Mouse (Mus musculus) MEL (cell line): ENCODE measurements at regions not wholly inside any gene's neighbourhood (a gene's known extent, or its start where the extent isn't known, plus 50 kb on each side); places are given as distances from the start of the nearest gene placed in this dataset.

Experiments
- CTCF ChIP-seq, 3 experiments: IDR thresholded peaks in 2 of 3; conservative IDR thresholded peaks in 1 of 3; 2 replicates each; pipeline ENCODE4 v1.5.1; 2011 to 2012; ENCODE audit warnings: low read length in 3 of 3, low read depth in 2 of 3, mild to moderate bottlenecking in 2 of 3, improper control_type of control experiment in 1 of 3, inconsistent platforms in 1 of 3, mixed read lengths in 1 of 3, moderate library complexity in 1 of 3; ENCODE audit not compliant: control insufficient read depth in 1 of 3, insufficient read depth in 1 of 3, poor library complexity in 1 of 3, severe bottlenecking in 1 of 3
- EP300 ChIP-seq, 2 experiments: IDR thresholded peaks; 2 replicates each; pipeline ENCODE4 v1.6.1; 2011; ENCODE audit warnings: improper control_type of control experiment in 2 of 2, low read length in 2 of 2, low read depth in 1 of 2, mild to moderate bottlenecking in 1 of 2
- MAX ChIP-seq: IDR thresholded peaks from 2 replicates; pipeline ENCODE4 v1.6.1; 2011; ENCODE audit warnings: low read length, improper control_type of control experiment
- POLR2A ChIP-seq, 2 experiments: IDR thresholded peaks; 2 replicates each; pipeline ENCODE4 v1.6.1; 2011 to 2012; ENCODE audit warnings: low read length in 2 of 2, mild to moderate bottlenecking in 2 of 2, control low read depth in 1 of 2, improper control_type of control experiment in 1 of 2, low read depth in 1 of 2, moderate library complexity in 1 of 2; ENCODE audit not compliant: control insufficient read depth in 1 of 2, insufficient read depth in 1 of 2, poor library complexity in 1 of 2
- TBP ChIP-seq: IDR thresholded peaks from 2 replicates; pipeline ENCODE4 v1.8.0; 2011; ENCODE audit warnings: low read depth, low read length, improper control_type of control experiment
- USF2 ChIP-seq, 2 experiments: IDR thresholded peaks; 2 replicates each; pipeline ENCODE4 v1.6.1; 2011 to 2012; ENCODE audit warnings: improper control_type of control experiment in 2 of 2, low read length in 2 of 2, borderline replicate concordance in 1 of 2, inconsistent platforms in 1 of 2, low read depth in 1 of 2, mild to moderate bottlenecking in 1 of 2; ENCODE audit not compliant: insufficient read depth in 1 of 2

GRCm38 (mm10) chr16:9091790-9092189 lies 261.9 kb downstream of the 1810013L24Rik start:
- TF ChIP-seq USF2 (IDR thresholded peaks at IDR 0.05; ENCODE audit: borderline replicate concordance in 1 of 2, insufficient read depth in 1 of 2, low read depth in 1 of 2, low read length in 2 of 2) (no peak), EP300 (IDR thresholded peaks at IDR 0.05; ENCODE audit: low read depth in 1 of 2, low read length in 2 of 2) (no peak), CTCF (IDR thresholded peaks at IDR 0.05 in 2 of 3, conservative IDR thresholded peaks at IDR 0.05 in 1 of 3; ENCODE audit: control insufficient read depth in 1 of 3, insufficient read depth in 1 of 3, low read depth in 2 of 3, low read length in 3 of 3, poor library complexity in 1 of 3, severe bottlenecking in 1 of 3) (no peak), MAX (no peak), TBP (no peak), POLR2A (IDR thresholded peaks at IDR 0.05; ENCODE audit: control insufficient read depth in 1 of 2, insufficient read depth in 1 of 2, low read depth in 1 of 2, low read length in 2 of 2, poor library complexity in 1 of 2) (no peak)
